ENCODE assay signal across 18 mouse cellular contexts in the genomic region with DNA sequence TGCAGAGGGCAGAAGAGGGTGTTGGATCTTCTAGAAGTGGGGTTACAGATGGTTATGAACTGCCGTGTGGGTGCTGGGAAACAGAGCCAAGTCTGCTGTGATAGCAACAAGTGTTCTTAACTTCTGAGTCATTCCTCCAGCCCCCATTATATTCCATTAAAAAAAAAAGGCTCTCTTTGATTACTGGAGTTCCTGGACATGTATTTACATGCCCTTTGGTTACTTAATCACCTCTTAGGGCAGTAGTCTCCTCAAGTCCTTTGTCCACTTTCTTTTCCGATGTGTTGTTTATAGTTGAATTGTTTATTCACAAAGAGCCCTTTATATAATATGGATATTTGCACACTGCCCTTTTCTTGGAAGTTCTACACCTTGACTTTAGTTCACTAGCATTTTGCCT.
"Had no signal": no experiment of that assay in that cellular context is flagged by ENCODE, and none has a peak within 500 bp of the region (broad histone marks: within the 10 kb centered on the region; RNA-seq: fewer than 3 reads in every experiment).

No protein-coding gene starts in this region.

- H3K9me3 ChIP-seq: liver, embryonic 12.5 days; lung, embryonic 15.5 days; midbrain, embryonic 10.5 days; midbrain, embryonic 12.5 days; neural tube, embryonic 13.5 days; neural tube, embryonic 15.5 days had no signal

- DNase-seq: lung, postnatal 4 days; midbrain, embryonic 14.5 days; retina, postnatal 1 day; right cerebral cortex, adult 18-20 months; right cerebral cortex, postnatal 25 days; right cerebral cortex, postnatal 4 days; thymus, adult 2 months; thymus, postnatal 25 days; thymus, postnatal 4 days had no signal

- ATAC-seq: liver, embryonic 12.5 days; midbrain, embryonic 16.5 days had no signal

- H3K4me2 ChIP-seq: liver, embryonic 12.5 days; lung, embryonic 15.5 days; midbrain, embryonic 12.5 days; neural tube, embryonic 13.5 days; neural tube, embryonic 15.5 days had no signal

- H3K27me3 ChIP-seq: liver, embryonic 12.5 days; lung, embryonic 15.5 days; midbrain, embryonic 12.5 days; neural tube, embryonic 13.5 days; neural tube, embryonic 15.5 days had no signal

- H3K9ac ChIP-seq: liver, embryonic 12.5 days; liver, embryonic 14.5 days; lung, embryonic 15.5 days; midbrain, embryonic 12.5 days; neural tube, embryonic 13.5 days; neural tube, embryonic 15.5 days had no signal

- H3K27ac ChIP-seq: liver, embryonic 12.5 days; liver, embryonic 14.5 days; lung, embryonic 15.5 days; midbrain, embryonic 10.5 days; midbrain, embryonic 12.5 days; neural tube, embryonic 13.5 days; neural tube, embryonic 15.5 days had no signal

- H3K4me3 ChIP-seq: liver, embryonic 12.5 days; lung, embryonic 15.5 days; midbrain, embryonic 10.5 days; midbrain, embryonic 12.5 days; myocyte; neural tube, embryonic 13.5 days; neural tube, embryonic 15.5 days had no signal

- H3K36me3 ChIP-seq: liver, embryonic 12.5 days; lung, embryonic 15.5 days; midbrain, embryonic 10.5 days; midbrain, embryonic 12.5 days; neural tube, embryonic 13.5 days; neural tube, embryonic 15.5 days had no signal
